Mouse (Mus musculus) lung, adult 2 months (tissue): ENCODE data around the gene Kalrn.

ENCODE experiments used
- CTCF ChIP-seq: fragments of 200-500 bp; IDR thresholded peaks from 2 replicates; pipeline ENCODE4 v1.5.1; 2011; ENCODE audit warnings: mild to moderate bottlenecking, low read length, control low read depth; ENCODE audit not compliant: insufficient read depth
- POLR2A ChIP-seq: fragments of 200-500 bp; IDR thresholded peaks from 2 replicates; pipeline ENCODE4 v1.6.1; 2011; ENCODE audit warnings: low read depth, mild to moderate bottlenecking, control low read depth, low read length, borderline replicate concordance; ENCODE audit errors: extremely low read depth

- TF ChIP-seq CTCF (no peak), POLR2A (no peak)
These were observed 145.7 kb downstream of the Kalrn start for GRCm38 (mm10) chr16:34427654-34428053.
